Mouse (Mus musculus): Measurements from ENCODE around the gene Ahctf1. TPM values are rescaled to one million over a fixed set of nuclear protein-coding genes. Genes with fewer than 3 reads are reported as not detected.

Ahctf1 gene
- polyA plus RNA-seq, 1 experiment: 131 TPM

GRCm38 (mm10) chr1:179802610-179803512, 619 bp downstream of the Ahctf1 start, which contains the start of gene Gm10518:
Gene Gm10518, plus strand, starts transcription at chr1:179803376.
- Histone ChIP-seq H3K27me3 (ENCODE audit: control insufficient read depth, insufficient read depth, low read length, poor library complexity, severe bottlenecking) (no peaks in the 10 kb centered on the region), H3K4me3 (ENCODE audit: low read depth, low read length) (peak within 1 kb of the TSS; percentile 87), H3K9ac (ENCODE audit: low read depth, poor library complexity, severe bottlenecking) (peak within 1 kb of the TSS; percentile 97), H3K9me3 (replicated peaks; ENCODE audit: control insufficient read depth, insufficient read depth, low read length, poor library complexity, severe bottlenecking) (no peaks in the 10 kb centered on the region), H3K4me1 (ENCODE audit: control insufficient read depth, insufficient read depth, low read length) (no peaks in the 10 kb centered on the region), H3K27ac (ENCODE audit: insufficient read depth, low read length) (peak within 1 kb of the TSS; percentile 90), H3K36me3 (ENCODE audit: control insufficient read depth, insufficient read depth, low read length, poor library complexity, severe bottlenecking) (peaks cover 15% of the 10 kb centered on the region)
- TF ChIP-seq CTCF (IDR thresholded peaks at IDR 0.05; ENCODE audit: low read depth, low read length) (no peak), POLR2A (IDR thresholded peaks at IDR 0.05; ENCODE audit: insufficient read depth, low read length) (no peak), EP300 (IDR thresholded peaks at IDR 0.05; ENCODE audit: insufficient read depth, low read depth, low read length) (no peak)

DNA sequence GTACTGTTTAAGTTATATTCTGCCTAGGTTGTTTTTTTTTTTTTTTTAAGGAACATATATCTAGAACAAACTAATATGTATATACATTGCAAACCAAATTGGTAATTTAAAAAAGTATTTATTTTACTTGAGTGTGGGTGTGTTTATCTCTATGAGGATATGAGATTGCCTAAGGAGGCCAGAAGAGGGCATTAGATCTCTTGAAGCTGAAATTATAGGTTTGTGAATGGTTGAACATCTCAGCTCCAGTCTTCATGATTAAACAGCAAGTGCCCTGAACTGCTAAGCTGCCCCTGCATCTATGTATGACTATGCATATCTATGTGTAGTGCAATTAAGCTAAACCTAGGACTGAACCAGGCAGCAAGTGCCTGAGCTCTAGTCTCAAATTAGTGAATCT, 4.7 kb downstream of the Ahctf1 start:
- Histone ChIP-seq H3K27me3 (ENCODE audit: control insufficient read depth, insufficient read depth, low read length, poor library complexity, severe bottlenecking) (no peaks in the 10 kb centered on the region), H3K9me3 (replicated peaks; ENCODE audit: control insufficient read depth, insufficient read depth, low read length, poor library complexity, severe bottlenecking) (0 out of 2 replicates have a peak, but pooled peaks cover 3% of the 10 kb centered on the region), H3K27ac (ENCODE audit: insufficient read depth, low read length) (no peak overlapping the region), H3K4me1 (ENCODE audit: control insufficient read depth, insufficient read depth, low read length) (no peaks in the 10 kb centered on the region), H3K9ac (ENCODE audit: low read depth, poor library complexity, severe bottlenecking) (no peak overlapping the region), H3K36me3 (ENCODE audit: control insufficient read depth, insufficient read depth, low read length, poor library complexity, severe bottlenecking) (peaks cover 48% of the 10 kb centered on the region), H3K4me3 (ENCODE audit: low read depth, low read length) (no peak overlapping the region)
- TF ChIP-seq EP300 (IDR thresholded peaks at IDR 0.05; ENCODE audit: insufficient read depth, low read depth, low read length): no peak
- no peak for TF ChIP-seq POLR2A (IDR thresholded peaks at IDR 0.05; ENCODE audit: insufficient read depth, low read length)
- no peak for TF ChIP-seq CTCF (IDR thresholded peaks at IDR 0.05; ENCODE audit: low read depth, low read length)

- TF ChIP-seq CTCF (IDR thresholded peaks at IDR 0.05; ENCODE audit: low read depth, low read length) (no peak), EP300 (IDR thresholded peaks at IDR 0.05; ENCODE audit: insufficient read depth, low read depth, low read length) (no peak), POLR2A (IDR thresholded peaks at IDR 0.05; ENCODE audit: insufficient read depth, low read length) (no peak)
- H3K36me3 ChIP-seq (ENCODE audit: control insufficient read depth, insufficient read depth, low read length, poor library complexity, severe bottlenecking): peaks cover 74% of the 10 kb centered on the region
- no peak overlapping the region for H3K4me3 ChIP-seq (ENCODE audit: low read depth, low read length)
Observed at GRCm38 (mm10) chr1:179787281-179787680, 16.2 kb downstream of the Ahctf1 start.

GRCm38 (mm10) chr1:179785502-179785901, 18.0 kb downstream of the Ahctf1 start:
- peaks cover 73% of the 10 kb centered on the region for H3K36me3 ChIP-seq (ENCODE audit: control insufficient read depth, insufficient read depth, low read length, poor library complexity, severe bottlenecking)
- H3K4me3 ChIP-seq (ENCODE audit: low read depth, low read length): no peak overlapping the region
- TF ChIP-seq CTCF (IDR thresholded peaks at IDR 0.05; ENCODE audit: low read depth, low read length): no peak
- no peak for TF ChIP-seq EP300 (IDR thresholded peaks at IDR 0.05; ENCODE audit: insufficient read depth, low read depth, low read length)
- TF ChIP-seq POLR2A (IDR thresholded peaks at IDR 0.05; ENCODE audit: insufficient read depth, low read length): no peak
- no peak overlapping the region for H3K27ac ChIP-seq (ENCODE audit: insufficient read depth, low read length)
- no peak overlapping the region for H3K9ac ChIP-seq (ENCODE audit: low read depth, poor library complexity, severe bottlenecking)
- H3K9me3 ChIP-seq (replicated peaks; ENCODE audit: control insufficient read depth, insufficient read depth, low read length, poor library complexity, severe bottlenecking): 0 out of 2 replicates have a peak, but pooled peaks cover 3% of the 10 kb centered on the region
- no peaks in the 10 kb centered on the region for H3K4me1 ChIP-seq (ENCODE audit: control insufficient read depth, insufficient read depth, low read length)
- no peaks in the 10 kb centered on the region for H3K27me3 ChIP-seq (ENCODE audit: control insufficient read depth, insufficient read depth, low read length, poor library complexity, severe bottlenecking)

More at GRCm38 (mm10) chr1:179787281-179787680, 16.2 kb downstream of the Ahctf1 start:
- Histone ChIP-seq H3K27ac (ENCODE audit: insufficient read depth, low read length) (no peak overlapping the region), H3K9ac (ENCODE audit: low read depth, poor library complexity, severe bottlenecking) (no peak overlapping the region), H3K27me3 (ENCODE audit: control insufficient read depth, insufficient read depth, low read length, poor library complexity, severe bottlenecking) (no peaks in the 10 kb centered on the region), H3K9me3 (replicated peaks; ENCODE audit: control insufficient read depth, insufficient read depth, low read length, poor library complexity, severe bottlenecking) (0 out of 2 replicates have a peak, but pooled peaks cover 3% of the 10 kb centered on the region), H3K4me1 (ENCODE audit: control insufficient read depth, insufficient read depth, low read length) (no peaks in the 10 kb centered on the region)

GRCm38 (mm10) chr1:179784098-179784497, 19.4 kb downstream of the Ahctf1 start:
- Histone ChIP-seq H3K27ac (ENCODE audit: insufficient read depth, low read length) (no peak overlapping the region), H3K36me3 (ENCODE audit: control insufficient read depth, insufficient read depth, low read length, poor library complexity, severe bottlenecking) (peaks cover 79% of the 10 kb centered on the region), H3K27me3 (ENCODE audit: control insufficient read depth, insufficient read depth, low read length, poor library complexity, severe bottlenecking) (no peaks in the 10 kb centered on the region), H3K9me3 (replicated peaks; ENCODE audit: control insufficient read depth, insufficient read depth, low read length, poor library complexity, severe bottlenecking) (0 out of 2 replicates have a peak, but pooled peaks cover 3% of the 10 kb centered on the region), H3K4me3 (ENCODE audit: low read depth, low read length) (no peak overlapping the region), H3K9ac (ENCODE audit: low read depth, poor library complexity, severe bottlenecking) (no peak overlapping the region), H3K4me1 (ENCODE audit: control insufficient read depth, insufficient read depth, low read length) (no peaks in the 10 kb centered on the region)
- TF ChIP-seq POLR2A (IDR thresholded peaks at IDR 0.05; ENCODE audit: insufficient read depth, low read length): no peak
- TF ChIP-seq EP300 (IDR thresholded peaks at IDR 0.05; ENCODE audit: insufficient read depth, low read depth, low read length): no peak
- no peak for TF ChIP-seq CTCF (IDR thresholded peaks at IDR 0.05; ENCODE audit: low read depth, low read length)

GRCm38 (mm10) chr1:179776831-179777230, 26.6 kb downstream of the Ahctf1 start:
- Histone ChIP-seq H3K9ac (ENCODE audit: low read depth, poor library complexity, severe bottlenecking) (no peak overlapping the region), H3K27ac (ENCODE audit: insufficient read depth, low read length) (no peak overlapping the region), H3K36me3 (ENCODE audit: control insufficient read depth, insufficient read depth, low read length, poor library complexity, severe bottlenecking) (peaks cover 82% of the 10 kb centered on the region), H3K4me1 (ENCODE audit: control insufficient read depth, insufficient read depth, low read length) (no peaks in the 10 kb centered on the region), H3K27me3 (ENCODE audit: control insufficient read depth, insufficient read depth, low read length, poor library complexity, severe bottlenecking) (no peaks in the 10 kb centered on the region), H3K9me3 (replicated peaks; ENCODE audit: control insufficient read depth, insufficient read depth, low read length, poor library complexity, severe bottlenecking) (no peaks in the 10 kb centered on the region), H3K4me3 (ENCODE audit: low read depth, low read length) (no peak overlapping the region)
- TF ChIP-seq EP300 (IDR thresholded peaks at IDR 0.05; ENCODE audit: insufficient read depth, low read depth, low read length) (no peak), CTCF (IDR thresholded peaks at IDR 0.05; ENCODE audit: low read depth, low read length) (no peak), POLR2A (IDR thresholded peaks at IDR 0.05; ENCODE audit: insufficient read depth, low read length) (no peak)

Measured in ES-Bruce4 (cell line).